Mouse (Mus musculus) thymus, adult 2 months (tissue): Measurements from ENCODE around the gene Ascc2.

Experiments used
- CTCF ChIP-seq: fragments of 200-500 bp; IDR thresholded peaks from 2 replicates; pipeline ENCODE4 v1.5.1; 2012; ENCODE audit warnings: mild to moderate bottlenecking, control low read depth, low read length, moderate library complexity, borderline replicate concordance; ENCODE audit not compliant: control insufficient read depth, poor library complexity, insufficient read depth; ENCODE audit errors: extremely low read depth
- POLR2A ChIP-seq: fragments of 200-500 bp; IDR thresholded peaks from 2 replicates; pipeline ENCODE4 v1.6.1; 2012; ENCODE audit warnings: mild to moderate bottlenecking, low read length, control low read depth, moderate library complexity; ENCODE audit not compliant: control insufficient read depth, poor library complexity, insufficient read depth; ENCODE audit errors: extremely low read depth

GRCm38 (mm10) chr11:4675693-4676092 is 38.1 kb downstream of the Ascc2 start:
- TF ChIP-seq CTCF (no peak), POLR2A (no peak)
